8 mouse cellular contexts compared by ENCODE assay signal in genomic region chr11:113807086-113807485, GRCm38 (mm10). TPM values are rescaled to one million over a fixed set of nuclear protein-coding genes. Genes with fewer than 3 reads are reported as not detected.
DNase-seq lines count a peak whose midpoint lies in the region; ATAC-seq and TF ChIP-seq lines count a peak whose summit lies in the region.
"Had no signal": no experiment of that assay in that cellular context is flagged by ENCODE, and none has a peak within 500 bp of the region (broad histone marks: within the 10 kb centered on the region; RNA-seq: fewer than 3 reads in every experiment).

No protein-coding gene starts in this region.

- H3K4me1 ChIP-seq in lung, embryonic 14.5 days (ENCODE audit: insufficient read depth): peaks cover 43% of the 10 kb centered on the region

- no peaks in the 10 kb centered on the region for H3K9me3 ChIP-seq in lung, embryonic 14.5 days (ENCODE audit: low read depth, low read length)

- H3K36me3 ChIP-seq in lung, embryonic 14.5 days (ENCODE audit: insufficient read depth): no peaks in the 10 kb centered on the region

- DNase-seq in adrenal gland, postnatal 25 days: peak; percentile 31
- peak; percentile 54 for DNase-seq in embryo, embryonic 11 days
- DNase-seq in kidney, adult 18-20 months: peak; percentile 64
- DNase-seq in lung, embryonic 14.5 days: peak; percentile 79
- DNase-seq in spleen, adult 12 weeks (ENCODE audit: low spot score): no peak
- DNase-seq in testis, postnatal 14 days (ENCODE audit: low spot score): no peak
- no peak for DNase-seq in adipocyte (ENCODE audit: low spot score)

- H3K4me3 ChIP-seq in lung, embryonic 14.5 days (ENCODE audit: low read depth, low read length): no peak overlapping the region
- H3K4me3 ChIP-seq: myocyte had no signal

- ATAC-seq in lung, embryonic 14.5 days (ENCODE audit: insufficient read depth): peak; percentile 79

- peak overlapping the region; percentile 15; the same call in 1 of the 2 replicates for H3K4me2 ChIP-seq in lung, embryonic 14.5 days

- no peak; the same call in 1 of the 2 replicates for TF ChIP-seq CTCF in lung, embryonic 14.5 days (IDR thresholded peaks at IDR 0.05; ENCODE audit: low read depth)

- no peak overlapping the region for H3K9ac ChIP-seq in lung, embryonic 14.5 days

- peak overlapping the region; percentile 75; the same call in 1 of the 2 replicates for H3K27ac ChIP-seq in lung, embryonic 14.5 days (ENCODE audit: low read depth)

- WGBS in lung, embryonic 14.5 days: 23% methylated on average over 9 of the region's 9 CpGs

- H3K27me3 ChIP-seq in lung, embryonic 14.5 days (ENCODE audit: insufficient read depth, low read length): no peaks in the 10 kb centered on the region

RNA-seq across cellular contexts. Expression of gene Cdc42ep4, which starts 55.4 kb away (rescaled TPM):
- total RNA-seq in adrenal gland, postnatal 25 days (2021): 114 and 133 TPM in 2 replicates
- polyA plus RNA-seq in lung, embryonic 14.5 days (2014; fragmentation: Nextera tagmentation; extraction: Ambion mirVana): 86.6 and 86.9 TPM in 2 replicates

Comparison
In these comparisons a context has a peak if more than half of its experiments do, and no peak if none do; other contexts are left out.
1. DNase-seq: peak in adrenal gland, postnatal 25 days (single experiment), embryo, embryonic 11 days (single experiment), kidney, adult 18-20 months (single experiment) and lung, embryonic 14.5 days (single experiment); none in spleen, adult 12 weeks (single experiment), testis, postnatal 14 days (single experiment) and adipocyte (single experiment).